Mouse (Mus musculus): Measurements from ENCODE around the gene Tbcb.
"Not testable (repeated sequence)": the region's sequence is repeated elsewhere in the genome, so short reads cannot be mapped to it uniquely, and the experiment has no call there.

Gene Tbcb

DNA sequence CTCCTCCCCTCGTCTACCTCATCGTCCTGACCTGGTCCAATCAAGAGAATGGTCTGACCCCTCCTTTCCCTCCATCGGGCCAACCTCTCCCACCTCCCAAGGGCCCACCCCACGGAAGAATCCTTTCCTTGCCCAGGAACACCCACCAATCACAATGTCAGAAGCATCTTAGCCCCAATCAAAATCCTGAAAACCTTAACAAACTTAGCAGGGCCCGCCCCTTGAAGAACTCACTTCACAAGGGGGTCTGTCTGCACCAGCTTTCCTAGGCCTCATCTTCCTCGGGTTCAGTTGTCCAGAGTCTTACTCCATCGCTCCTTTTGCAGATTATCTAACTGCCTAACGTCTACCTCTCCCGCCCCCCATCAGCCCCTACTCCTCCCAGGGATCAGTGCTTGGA lies 39.1 kb downstream of the Tbcb start:
- DNase-seq = no peak

DNA sequence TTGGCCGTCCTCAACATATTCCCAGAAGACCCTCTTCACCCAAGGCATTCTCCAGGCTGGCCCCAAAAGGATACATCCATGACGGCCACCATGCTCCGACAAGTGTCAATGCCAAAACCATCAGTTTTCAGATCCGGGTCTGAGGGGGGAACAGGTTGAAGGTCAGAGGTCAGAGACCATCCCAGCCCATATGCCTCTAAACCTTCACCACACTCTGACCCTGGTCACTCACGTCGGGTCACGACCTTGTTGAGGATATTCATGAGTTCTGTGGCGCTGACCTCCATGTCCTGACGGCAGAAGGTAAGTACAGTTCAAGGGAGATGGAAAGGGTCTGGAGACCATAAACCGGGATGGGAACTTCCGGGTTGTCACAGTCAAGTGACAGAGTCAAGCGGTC lies 40.0 kb downstream of the Tbcb start:
- DNase-seq = no peak

DNA sequence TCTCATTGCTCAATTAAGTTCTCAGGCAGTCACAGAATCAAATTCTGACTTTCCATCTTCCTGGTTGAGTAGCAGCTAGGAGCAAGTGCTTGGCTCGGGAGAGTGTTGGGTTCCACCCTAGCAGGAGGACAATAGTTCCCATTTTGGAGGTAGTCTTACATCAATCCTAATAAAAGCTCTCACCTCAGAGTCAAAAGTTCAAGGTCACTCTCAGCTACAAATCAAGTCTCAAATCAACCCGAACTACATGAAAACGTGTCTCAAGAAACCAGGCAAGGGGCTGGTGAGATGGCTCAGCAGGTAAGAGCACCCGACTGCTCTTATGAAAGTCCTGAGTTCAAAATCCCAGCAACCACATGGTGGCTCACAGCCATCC lies 43.0 kb downstream of the Tbcb start:
- no peak for DNase-seq

DNA sequence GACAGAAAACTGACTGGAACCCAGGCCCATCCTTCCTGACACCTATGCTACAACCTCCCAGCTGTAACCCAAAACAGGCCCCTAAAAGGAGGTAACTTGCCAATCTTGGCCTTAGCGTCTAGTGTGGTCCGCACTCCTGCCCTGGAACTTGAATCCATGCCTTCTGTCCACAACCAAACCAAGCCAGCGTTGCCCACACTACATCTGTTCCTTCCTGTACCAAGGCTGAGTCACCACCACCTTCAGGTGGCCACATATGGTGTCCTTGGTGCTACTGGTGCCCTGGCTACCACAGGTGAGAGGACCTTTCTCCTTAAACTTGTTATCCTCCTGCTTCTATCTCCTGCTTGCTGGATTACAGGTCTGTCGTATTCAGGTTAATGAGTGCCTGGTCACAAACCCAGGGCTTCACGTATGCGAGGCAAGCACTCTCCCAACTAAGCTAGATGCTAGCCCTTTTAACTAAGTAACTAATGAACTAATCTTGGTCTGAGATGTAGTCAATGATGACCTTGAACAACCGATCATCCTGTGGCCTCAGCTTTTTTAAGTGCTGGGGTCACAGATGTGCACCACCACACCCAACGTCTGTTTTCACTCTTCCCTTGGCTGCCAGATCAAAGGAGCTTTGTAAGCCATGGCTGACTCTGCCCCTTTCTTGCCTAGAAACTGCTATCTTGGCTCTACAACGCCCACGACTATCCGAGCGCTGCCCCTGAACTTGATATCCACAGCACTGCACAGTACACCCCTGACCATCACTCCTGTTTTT lies 43.5 kb downstream of the Tbcb start:
- DNase-seq = no peak

DNA sequence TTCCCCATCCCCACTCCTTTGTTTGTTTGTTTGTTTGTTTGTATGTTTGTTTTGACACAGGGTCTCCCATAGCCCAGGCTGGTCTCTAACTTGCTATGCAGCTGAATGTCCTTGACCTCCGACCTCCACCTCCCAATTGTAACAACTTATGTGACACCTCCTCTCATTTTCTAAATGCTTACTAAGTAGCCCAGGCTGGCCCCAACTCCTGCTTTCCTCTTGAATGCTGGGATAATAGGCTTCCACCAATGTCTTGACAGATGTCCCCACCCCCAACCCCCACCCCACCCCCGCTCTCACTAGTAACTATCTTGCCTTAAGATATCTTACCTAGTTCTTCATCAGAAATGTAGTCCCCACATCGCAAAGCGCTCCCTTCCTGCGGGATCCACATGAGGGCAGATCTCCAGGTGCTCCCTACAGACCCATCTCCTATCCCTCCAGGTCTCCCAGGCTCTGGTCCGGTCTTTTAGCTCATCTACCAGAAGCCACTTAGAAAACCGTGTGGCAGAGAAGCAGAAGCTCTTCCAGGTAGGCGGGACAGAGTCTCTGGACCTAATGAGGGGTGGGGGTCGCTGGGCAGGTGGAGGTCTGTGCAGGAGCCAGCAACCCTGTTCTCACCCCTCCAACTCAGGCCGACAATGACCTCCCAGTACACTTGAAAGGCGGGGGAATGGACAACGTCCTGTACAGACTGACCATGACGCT lies 47.3 kb downstream of the Tbcb start:
- DNase-seq = no peak

DNA sequence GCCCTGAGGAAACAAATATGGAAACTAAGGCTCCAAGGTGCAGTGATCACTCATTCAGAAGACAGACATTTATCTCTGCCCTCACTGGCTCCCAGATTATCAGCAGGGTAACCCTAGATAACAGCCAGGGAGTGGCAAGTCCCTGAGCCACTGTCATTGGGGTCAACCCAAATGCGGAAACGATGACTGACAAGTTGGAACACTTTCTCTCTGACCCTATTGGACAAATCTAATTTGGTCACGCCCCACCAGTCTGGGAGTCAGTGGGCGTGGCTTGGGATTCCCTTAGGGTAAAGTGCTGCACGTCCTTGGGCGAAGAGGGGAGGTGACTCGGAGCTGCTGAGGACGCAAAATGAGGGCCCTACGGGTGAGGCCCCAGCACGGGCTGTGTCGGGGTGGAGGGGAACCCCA lies 48.2 kb downstream of the Tbcb start, which contains the start of gene Cox7a1:
Cox7a1 (plus strand) TSS at position 266 of the 411 bp plus-strand sequence.
- peak; percentile 93 for DNase-seq

DNA sequence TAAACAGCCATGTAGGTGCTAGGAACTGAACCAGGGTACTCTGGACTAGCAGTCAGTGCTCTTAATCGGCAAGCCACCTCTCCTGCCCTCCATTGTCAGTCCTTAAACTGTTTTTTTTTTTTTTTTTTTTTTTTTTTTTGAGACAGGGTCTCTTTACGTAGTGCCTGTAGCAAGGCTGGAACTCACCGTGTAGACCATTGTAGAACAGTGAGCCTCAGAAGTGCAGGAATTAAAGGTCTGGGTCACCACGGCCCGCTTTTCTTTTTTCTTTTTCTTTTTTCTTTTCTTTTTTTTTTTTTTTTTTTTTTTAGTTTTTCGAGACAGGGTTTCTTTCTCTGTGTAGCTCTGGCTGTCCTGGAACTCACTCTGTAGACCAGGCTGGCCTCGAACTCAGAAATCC lies 48.9 kb downstream of the Tbcb start:
- not testable (repeated sequence) for DNase-seq

DNA sequence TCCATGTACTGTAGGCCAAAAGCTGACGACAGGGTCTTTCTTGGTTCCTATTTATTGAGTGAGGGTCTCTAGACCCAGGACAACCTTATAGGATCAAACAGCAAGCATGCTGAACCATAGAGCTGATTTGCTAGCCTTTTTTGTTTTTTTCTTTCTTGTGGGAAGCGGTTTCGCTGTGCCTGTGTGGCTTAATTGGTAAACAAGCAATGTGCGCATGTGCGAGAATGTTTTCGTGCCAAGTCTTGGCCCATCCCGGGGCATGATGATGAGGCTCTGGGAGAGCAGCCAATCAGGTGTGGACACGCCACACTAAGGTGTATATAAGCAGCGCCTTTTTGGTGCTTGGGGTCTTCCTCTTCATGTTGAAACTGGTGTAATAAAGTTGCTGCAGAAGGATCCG lies 50.1 kb downstream of the Tbcb start:
- DNase-seq = not testable (repeated sequence)

DNA sequence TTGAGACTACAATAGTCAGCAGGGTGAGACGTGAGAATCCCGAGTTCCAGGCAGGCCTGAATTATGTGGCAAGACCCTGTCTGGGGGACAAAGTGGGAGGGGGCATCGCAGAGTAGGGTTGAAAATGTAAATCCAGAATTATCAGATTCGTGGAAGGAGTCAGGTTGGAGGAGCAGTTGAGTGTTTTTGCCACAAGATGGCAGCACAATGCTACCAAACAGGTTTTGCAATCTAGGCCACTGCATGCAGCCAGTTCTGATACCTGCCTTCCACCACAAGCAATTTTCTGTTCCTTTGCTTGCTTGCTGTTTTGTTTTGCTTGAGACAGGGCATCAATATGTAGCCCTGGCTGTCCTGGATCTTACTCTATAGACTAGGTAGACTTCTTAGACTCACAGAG lies 50.8 kb downstream of the Tbcb start:
- peak; percentile 76 for DNase-seq

DNA sequence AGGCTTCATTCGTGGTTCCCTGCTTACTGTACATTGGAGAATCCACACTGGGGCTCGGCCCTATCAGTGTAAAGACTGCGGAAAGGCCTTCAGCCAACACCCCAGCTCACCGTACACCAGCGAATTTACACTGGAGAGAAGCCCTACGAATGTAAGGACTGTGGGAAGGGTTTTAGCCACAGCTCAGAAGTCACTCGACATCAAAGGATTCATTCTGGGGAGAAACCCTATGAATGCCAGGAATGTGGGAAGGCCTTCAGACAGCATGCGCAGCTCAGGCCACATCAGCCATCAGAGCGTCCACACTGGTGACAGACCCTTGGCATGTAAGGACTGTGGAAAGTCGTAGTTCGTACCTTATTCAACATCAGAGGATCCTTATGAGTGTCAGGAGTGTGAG lies 53.8 kb downstream of the Tbcb start:
- DNase-seq = no peak

DNA sequence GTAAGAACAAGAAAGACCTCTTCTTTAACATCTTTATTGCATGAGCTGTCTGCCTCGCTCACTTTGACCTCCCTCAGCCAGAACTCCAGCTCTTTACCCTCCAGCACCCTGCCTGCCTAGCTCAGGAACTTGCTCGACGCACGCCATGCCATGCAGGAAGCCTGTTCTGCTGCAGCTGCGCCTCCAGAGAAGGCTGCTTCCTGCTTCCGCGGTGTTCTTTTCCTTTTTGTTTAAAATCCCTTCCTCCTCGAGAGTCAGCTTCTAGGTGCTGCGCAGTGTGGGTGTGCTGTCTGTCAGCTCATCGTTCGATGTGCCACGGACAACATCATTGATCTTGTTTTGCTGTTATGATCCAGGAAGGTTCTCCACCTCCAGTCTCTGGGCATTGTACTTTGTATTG lies 55.6 kb downstream of the Tbcb start:
- no peak for DNase-seq

All from liver (tissue).